Mouse (Mus musculus) heart, embryonic 14.5 days (tissue): Measurements from ENCODE around the gene Mcm3ap. TPM values are rescaled to one million over a fixed set of nuclear protein-coding genes. Genes with fewer than 3 reads are reported as not detected.

ENCODE experiments used
- ATAC-seq: fragments of 200-750 bp; cut with Nextera tagmentation; 2 replicates; pipeline ENCODE4 v1.8.0; 2017; ENCODE audit warnings: low read depth, moderate TSS enrichment; ENCODE audit not compliant: insufficient number of reproducible peaks, insufficient read depth, low FRiP score
- H3K27ac ChIP-seq, 2 experiments: fragments of 200-500 bp in 1 of 2; fragments of 300-500 bp in 1 of 2; sonication (generic) in 1 of 2; replicated peaks in 1 of 2; 2 replicates each; pipeline ENCODE4 v1.5.1; 2012 to 2014; ENCODE audit warnings: low read depth in 2 of 2, low read length in 2 of 2, control low read depth in 1 of 2, mild to moderate bottlenecking in 1 of 2, mixed read lengths in 1 of 2; ENCODE audit not compliant: control insufficient read depth in 1 of 2, insufficient read depth in 1 of 2
- H3K27me3 ChIP-seq: fragments of 300-500 bp; sonication (generic); 2 replicates; pipeline ENCODE4 v1.6.1; 2014; ENCODE audit warnings: mild to moderate bottlenecking, low read length, control low read depth; ENCODE audit not compliant: control insufficient read depth, insufficient read depth
- H3K36me3 ChIP-seq: fragments of 300-500 bp; sonication (generic); 2 replicates; pipeline ENCODE4 v1.6.1; 2014; ENCODE audit warnings: mild to moderate bottlenecking, control low read depth, low read length, mixed read lengths; ENCODE audit not compliant: control insufficient read depth, insufficient read depth
- H3K4me1 ChIP-seq, 2 experiments: fragments of 200-500 bp in 1 of 2; fragments of 300-500 bp in 1 of 2; sonication (generic) in 1 of 2; 2 replicates each; pipeline ENCODE4 v1.6.1; 2012 to 2014; ENCODE audit warnings: low read length in 2 of 2, control low read depth in 1 of 2, mixed read lengths in 1 of 2; ENCODE audit not compliant: control insufficient read depth in 2 of 2, insufficient read depth in 2 of 2
- H3K4me2 ChIP-seq: fragments of 300-500 bp; sonication (generic); 2 replicates; pipeline ENCODE4 v1.6.1; 2014; ENCODE audit warnings: mild to moderate bottlenecking, low read length
- H3K4me3 ChIP-seq, 2 experiments: fragments of 200-500 bp in 1 of 2; fragments of 300-500 bp in 1 of 2; sonication (generic) in 1 of 2; 2 replicates each; pipeline ENCODE4 v1.5.1; 2012 to 2014; ENCODE audit warnings: low read length in 2 of 2, mild to moderate bottlenecking in 2 of 2, control low read depth in 1 of 2, low read depth in 1 of 2, moderate library complexity in 1 of 2; ENCODE audit not compliant: control insufficient read depth in 1 of 2, insufficient read depth in 1 of 2
- H3K9ac ChIP-seq: fragments of 300-500 bp; sonication (generic); 2 replicates; pipeline ENCODE4 v1.6.1; 2014; ENCODE audit warnings: mild to moderate bottlenecking, low read length
- H3K9me3 ChIP-seq: fragments of 300-500 bp; sonication (generic); 2 replicates; pipeline ENCODE4 v1.6.1; 2016; ENCODE audit warnings: low read length, control low read depth; ENCODE audit not compliant: control insufficient read depth
- WGBS: fragments of 180-500 bp; shearing (Covaris S2); extraction: QIAGEN DNeasy Blood & Tissue Kit; methylation state at CpG from one replicate; pipeline ENCODE4 v1.1.7; 2014; 5-methylcytosine and 5-hydroxymethylcytosine counted together
- polyA plus RNA-seq: library from polyadenylated mRNA; unstranded; fragments of >200 nt; fragmentation: Nextera tagmentation; extraction: Ambion mirVana; gene quantifications from 2 replicates; pipeline ENCODE4 v1.2.1, GENCODE M21; 2014

The Mcm3ap gene
- polyA plus RNA-seq, 1 experiment from 2014 or later: 41.3 TPM

DNA sequence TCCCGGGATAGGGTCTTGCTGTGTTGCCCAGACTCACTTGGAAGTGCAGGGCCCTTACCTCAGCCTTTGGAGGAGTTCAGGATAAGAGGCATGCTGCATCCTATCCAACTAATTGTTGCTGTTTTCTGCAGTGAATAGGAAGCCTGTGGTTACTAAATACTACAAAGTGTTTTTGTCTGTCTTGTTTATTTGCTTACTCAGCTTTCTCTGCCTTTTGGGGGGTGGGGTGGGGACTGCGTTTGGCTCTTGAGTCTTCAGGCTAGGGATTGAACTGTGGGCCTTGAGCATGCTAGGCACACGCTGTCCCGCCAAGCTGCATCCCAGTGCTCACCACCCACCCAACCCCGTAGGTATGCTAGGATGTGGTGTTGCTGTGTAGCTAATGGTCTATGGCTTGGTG is 5.0 kb downstream of the Mcm3ap start:
- H3K9ac ChIP-seq: no peak overlapping the region
- no peak overlapping the region for H3K4me3 ChIP-seq
- WGBS: 90% methylated on average over 5 of the region's 5 CpGs
- no peak for ATAC-seq
- H3K9me3 ChIP-seq: no peaks in the 10 kb centered on the region
- H3K4me1 ChIP-seq: no peaks in the 10 kb centered on the region
- peaks cover 83% of the 10 kb centered on the region for H3K36me3 ChIP-seq
- no peak overlapping the region for H3K4me2 ChIP-seq
- no peak overlapping the region for H3K27ac ChIP-seq
- H3K27me3 ChIP-seq: no peaks in the 10 kb centered on the region

DNA sequence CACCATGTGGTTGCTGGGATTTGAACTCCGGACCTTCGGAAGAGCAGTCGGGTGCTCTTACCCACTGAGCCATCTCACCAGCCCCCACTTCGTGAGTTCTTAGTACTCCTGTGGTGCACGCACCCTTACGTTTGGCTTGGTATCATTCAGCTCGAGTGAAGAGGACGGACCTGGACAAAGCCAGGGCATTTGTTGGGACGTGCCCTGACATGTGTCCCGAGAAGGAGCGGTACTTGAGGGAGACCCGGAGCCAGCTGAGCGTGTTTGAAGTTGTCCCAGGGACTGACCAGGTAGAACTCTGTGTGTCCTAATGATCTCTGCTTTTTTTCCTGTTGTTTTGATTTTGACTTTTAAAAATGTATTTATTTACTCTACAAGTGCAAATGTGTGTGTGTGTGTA is 12.1 kb downstream of the Mcm3ap start:
- peaks cover 99% of the 10 kb centered on the region for H3K36me3 ChIP-seq
- no peaks in the 10 kb centered on the region for H3K9me3 ChIP-seq
- no peak overlapping the region for H3K9ac ChIP-seq
- 95% methylated on average over 13 of the region's 13 CpGs for WGBS
- no peak overlapping the region for H3K4me3 ChIP-seq
- no peak for ATAC-seq
- H3K4me1 ChIP-seq: no peaks in the 10 kb centered on the region; a peak in 1 of 4 replicates
- peak overlapping the region; percentile 4 to 53; a peak in 3 of 4 replicates for H3K27ac ChIP-seq
- no peak overlapping the region for H3K4me2 ChIP-seq
- no peaks in the 10 kb centered on the region for H3K27me3 ChIP-seq

DNA sequence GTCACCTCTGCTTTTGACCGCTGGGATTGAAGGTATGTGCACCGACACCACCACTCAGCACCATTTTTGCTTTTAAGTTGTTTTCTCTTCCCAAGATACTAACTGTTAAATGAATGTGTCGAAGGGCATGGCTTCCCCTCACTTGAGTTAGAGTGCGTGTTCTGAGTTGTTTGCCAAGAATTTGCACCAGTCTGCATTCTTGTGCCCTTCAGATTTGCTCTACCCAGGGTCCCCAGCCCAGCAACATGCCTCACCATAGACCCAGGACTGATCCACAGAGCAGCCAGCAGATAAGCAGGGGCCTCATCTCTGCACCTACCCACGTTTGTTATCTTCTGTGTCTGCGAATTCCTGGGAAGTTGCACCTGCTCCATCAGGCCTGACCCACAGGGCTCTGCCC is 12.8 kb downstream of the Mcm3ap start:
- Histone ChIP-seq H3K27ac (peak overlapping the region; percentile 4 to 53; a peak in 3 of 4 replicates), H3K4me2 (no peak overlapping the region), H3K36me3 (peaks cover 99% of the 10 kb centered on the region), H3K4me1 (no peaks in the 10 kb centered on the region; a peak in 1 of 4 replicates), H3K9me3 (no peaks in the 10 kb centered on the region), H3K9ac (no peak overlapping the region), H3K27me3 (no peaks in the 10 kb centered on the region), H3K4me3 (no peak overlapping the region)
- 49% methylated on average over 6 of the region's 6 CpGs for WGBS
- no peak for ATAC-seq

DNA sequence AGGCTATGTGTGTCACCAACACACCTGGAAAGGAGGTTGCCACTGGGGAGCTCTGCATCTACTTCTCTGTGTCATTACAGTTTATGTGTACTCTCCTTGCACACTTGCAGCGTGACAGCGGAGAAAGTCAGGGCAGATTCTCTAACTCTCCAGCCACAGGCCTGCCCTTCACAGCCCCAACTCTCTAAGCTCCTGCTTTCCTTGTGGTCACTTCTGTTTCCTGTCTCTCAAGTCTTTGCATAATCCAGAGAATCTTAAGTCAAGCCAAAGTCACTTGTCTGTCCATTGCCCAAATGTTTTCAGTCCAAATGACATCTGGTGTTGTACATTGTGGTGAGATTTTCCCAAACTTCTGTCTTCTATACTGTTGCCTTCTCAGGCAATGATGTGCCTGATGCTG is 17.6 kb downstream of the Mcm3ap start:
- peaks cover 99% of the 10 kb centered on the region for H3K36me3 ChIP-seq
- no peak overlapping the region for H3K9ac ChIP-seq
- H3K9me3 ChIP-seq: no peaks in the 10 kb centered on the region
- H3K4me2 ChIP-seq: no peak overlapping the region
- H3K27ac ChIP-seq: no peak overlapping the region
- no peaks in the 10 kb centered on the region for H3K27me3 ChIP-seq
- WGBS: 100% methylated on average over 2 of the region's 2 CpGs
- H3K4me1 ChIP-seq: no peaks in the 10 kb centered on the region; a peak in 1 of 4 replicates
- H3K4me3 ChIP-seq: no peak overlapping the region
- ATAC-seq: no peak

DNA sequence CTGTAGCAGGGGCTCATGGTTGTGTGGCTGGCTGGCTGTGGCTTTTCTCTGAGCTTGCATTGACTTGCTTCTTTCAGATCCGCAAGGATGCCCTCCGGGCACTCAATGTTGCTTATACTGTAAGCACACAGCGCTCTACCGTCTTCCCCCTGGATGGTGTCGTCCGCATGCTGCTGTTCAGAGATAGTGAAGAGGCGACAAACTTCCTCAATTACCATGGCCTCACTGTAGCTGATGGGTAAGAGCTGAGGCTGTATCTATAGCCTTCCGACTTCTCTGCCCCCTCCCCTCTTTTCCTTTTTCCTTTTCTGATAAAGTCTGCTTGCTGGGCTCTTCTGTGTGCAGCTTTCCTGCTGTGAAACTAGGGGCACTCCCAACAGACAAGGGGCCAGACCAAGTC is 19.5 kb downstream of the Mcm3ap start:
- H3K27me3 ChIP-seq: no peaks in the 10 kb centered on the region
- H3K27ac ChIP-seq: no peak overlapping the region
- H3K4me1 ChIP-seq: no peaks in the 10 kb centered on the region
- H3K9me3 ChIP-seq: no peaks in the 10 kb centered on the region
- H3K4me2 ChIP-seq: no peak overlapping the region
- 74% methylated on average over 8 of the region's 8 CpGs for WGBS
- H3K36me3 ChIP-seq: peaks cover 95% of the 10 kb centered on the region
- no peak overlapping the region for H3K4me3 ChIP-seq
- ATAC-seq: no peak
- H3K9ac ChIP-seq: no peak overlapping the region

DNA sequence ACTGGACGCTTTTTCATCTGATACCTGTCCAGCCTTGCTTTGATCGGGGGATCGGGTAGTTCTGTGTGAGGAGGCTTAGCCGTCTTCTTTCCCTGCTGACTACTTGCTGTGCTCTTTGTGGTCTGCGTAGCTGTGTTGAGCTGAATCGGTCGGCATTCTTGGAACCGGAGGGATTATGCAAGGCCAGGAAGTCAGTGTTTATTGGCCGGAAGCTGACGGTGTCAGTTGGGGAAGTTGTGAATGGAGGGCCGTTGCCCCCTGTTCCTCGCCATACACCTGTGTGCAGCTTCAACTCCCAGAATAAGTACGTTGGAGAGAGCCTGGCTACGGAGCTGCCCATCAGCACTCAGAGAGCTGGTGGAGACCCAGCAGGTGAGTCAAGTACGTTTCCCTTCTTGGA is 20.5 kb downstream of the Mcm3ap start:
- WGBS: 92% methylated on average over 15 of the region's 15 CpGs
- no peak overlapping the region for H3K27ac ChIP-seq
- ATAC-seq: no peak
- no peaks in the 10 kb centered on the region for H3K9me3 ChIP-seq
- no peak overlapping the region for H3K4me3 ChIP-seq
- H3K4me2 ChIP-seq: no peak overlapping the region
- H3K27me3 ChIP-seq: no peaks in the 10 kb centered on the region
- H3K4me1 ChIP-seq: no peaks in the 10 kb centered on the region
- peaks cover 95% of the 10 kb centered on the region for H3K36me3 ChIP-seq
- H3K9ac ChIP-seq: no peak overlapping the region

DNA sequence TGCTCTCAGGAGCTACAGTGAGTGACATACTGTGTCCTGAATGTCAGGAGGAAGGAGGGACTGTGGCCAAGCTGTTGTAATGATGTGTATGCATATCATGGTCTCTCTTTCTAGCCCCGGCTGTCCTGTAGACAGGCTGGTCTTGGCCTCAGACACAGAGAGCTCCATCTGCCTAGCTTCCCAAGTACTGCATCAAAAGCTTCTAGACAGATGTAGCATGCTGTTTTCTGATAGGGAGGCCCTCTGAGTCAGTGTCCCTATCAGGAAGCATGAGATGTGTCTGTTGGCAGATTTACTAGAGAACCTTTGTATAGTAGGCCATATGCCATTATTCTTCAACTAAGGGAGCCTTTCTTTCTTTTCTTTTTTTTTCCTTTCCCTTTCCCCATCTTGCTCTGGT is 24.8 kb downstream of the Mcm3ap start:
- H3K4me2 ChIP-seq: no peak overlapping the region
- H3K4me3 ChIP-seq: no peak overlapping the region
- no peak for ATAC-seq
- H3K9ac ChIP-seq: no peak overlapping the region
- no peaks in the 10 kb centered on the region for H3K27me3 ChIP-seq
- H3K9me3 ChIP-seq: no peaks in the 10 kb centered on the region
- peaks cover 3 to 19% of the 10 kb centered on the region in 2 experiments for H3K4me1 ChIP-seq
- no peak overlapping the region for H3K27ac ChIP-seq
- WGBS: 54% methylated on average over 1 of the region's 1 CpGs
- H3K36me3 ChIP-seq: peaks cover 89% of the 10 kb centered on the region

DNA sequence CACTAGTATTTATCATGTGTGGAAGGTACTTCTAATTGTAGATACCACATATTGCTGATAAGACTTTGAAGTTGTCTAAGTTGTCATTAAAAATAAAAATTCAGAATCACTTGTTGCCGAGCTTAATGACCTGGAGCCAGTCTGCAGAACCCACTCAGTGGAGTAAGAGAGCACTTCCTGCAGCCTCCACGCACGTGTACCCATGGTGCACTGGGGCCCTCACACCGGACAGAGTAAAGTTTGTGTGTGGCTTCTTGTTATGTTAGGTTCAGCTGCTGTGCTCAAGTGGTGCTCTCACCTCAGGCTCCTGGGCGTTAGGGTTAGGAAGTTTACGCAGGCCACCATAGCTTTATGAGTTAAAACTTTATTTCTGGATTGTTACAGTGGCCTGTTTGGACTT is 26.8 kb downstream of the Mcm3ap start:
- peaks cover 89% of the 10 kb centered on the region for H3K36me3 ChIP-seq
- H3K4me2 ChIP-seq: no peak overlapping the region
- peaks cover 3 to 19% of the 10 kb centered on the region in 2 experiments for H3K4me1 ChIP-seq
- no peak overlapping the region for H3K4me3 ChIP-seq
- peak overlapping the region; percentile 47 to 55 for H3K27ac ChIP-seq
- no peak overlapping the region for H3K9ac ChIP-seq
- no peaks in the 10 kb centered on the region for H3K9me3 ChIP-seq
- ATAC-seq: no peak
- WGBS: 88% methylated on average over 6 of the region's 6 CpGs
- no peaks in the 10 kb centered on the region for H3K27me3 ChIP-seq
